Mouse (Mus musculus): ENCODE results near the gene Rsad2. TPM values are rescaled to one million over a fixed set of nuclear protein-coding genes. Genes with fewer than 3 reads are reported as not detected.

Rsad2 gene
- polyA plus RNA-seq, 1 experiment: not detected

DNA sequence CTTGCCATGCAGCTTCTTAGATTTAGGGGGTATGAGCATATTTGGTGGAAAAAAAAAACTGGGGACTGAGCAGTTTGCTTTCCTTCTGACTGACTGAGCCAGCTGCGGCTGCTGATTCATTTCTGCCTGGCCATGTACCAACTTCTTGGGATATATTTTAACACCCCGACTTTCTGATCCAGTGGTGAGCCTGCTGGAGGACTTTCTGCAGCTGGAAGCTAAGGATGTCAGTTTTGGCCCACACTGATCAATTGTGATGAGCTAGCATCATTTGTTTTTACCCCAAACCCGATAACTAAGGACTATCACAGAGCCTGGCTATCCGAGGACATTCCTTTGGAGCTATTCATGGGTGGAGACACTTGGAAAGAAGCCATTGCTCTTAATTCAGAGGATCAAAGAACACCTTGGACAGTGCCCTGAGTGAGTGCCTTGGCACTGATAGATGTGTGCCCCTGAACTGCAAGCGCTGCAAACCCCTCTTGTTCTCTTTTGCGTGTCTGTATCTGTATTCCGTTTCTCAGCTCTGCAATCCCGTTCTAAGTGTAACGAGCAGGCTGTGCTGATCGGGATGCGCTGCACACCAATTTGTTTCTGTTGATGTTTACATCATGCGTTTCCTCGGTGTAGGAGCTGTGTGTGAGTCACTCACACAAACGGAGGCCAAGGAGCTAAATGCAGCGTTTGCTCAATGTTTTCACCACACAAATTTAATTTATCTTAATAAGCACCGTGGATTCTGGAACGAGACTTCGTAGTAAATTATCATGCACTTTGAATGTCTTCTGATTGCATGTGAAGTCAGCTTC lies 22.1 kb upstream of the Rsad2 start:
- TF ChIP-seq CTCF (IDR thresholded peaks at IDR 0.05; ENCODE audit: control insufficient read depth, insufficient read depth, insufficient read length) (no peak), MYOD1 (IDR thresholded peaks at IDR 0.05; ENCODE audit: control insufficient read depth, insufficient read length, low read depth) (peak; percentile 55), USF1 (IDR thresholded peaks at IDR 0.05; ENCODE audit: low read depth) (no peak)
- no peaks in the 10 kb centered on the region for H3K79me3 ChIP-seq (ENCODE audit: low read depth)
- no peaks in the 10 kb centered on the region for H3K79me2 ChIP-seq (ENCODE audit: control insufficient read depth, insufficient read depth)
- no peaks in the 10 kb centered on the region for H3K27me3 ChIP-seq (ENCODE audit: control insufficient read depth, insufficient read depth, insufficient read length)
- no peaks in the 10 kb centered on the region for H3K36me3 ChIP-seq (ENCODE audit: control insufficient read depth, insufficient read depth)
- no peak overlapping the region for H3ac ChIP-seq (ENCODE audit: control insufficient read depth, insufficient read length, low read depth)
- H3K4me3 ChIP-seq (ENCODE audit: insufficient read depth, poor library complexity, severe bottlenecking): no peak overlapping the region

DNA sequence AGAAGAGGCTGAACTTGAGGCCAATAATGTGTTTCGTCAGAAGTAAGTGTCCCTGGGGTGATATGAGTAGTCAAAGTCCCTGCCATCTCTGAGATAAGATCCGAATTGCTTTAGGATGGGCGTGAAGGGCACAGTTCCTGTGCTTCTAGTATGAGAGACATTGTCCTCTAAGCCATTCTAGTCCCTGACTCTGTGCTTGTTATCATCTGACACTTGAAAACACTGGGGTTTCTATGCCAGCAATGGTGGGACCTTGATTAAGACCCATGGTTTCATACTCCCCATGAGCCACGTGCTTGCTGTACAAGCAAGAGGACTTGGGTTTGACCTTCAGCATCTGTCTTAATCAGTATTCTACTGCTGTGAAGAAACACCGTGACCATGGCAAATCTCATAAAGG lies 20.9 kb upstream of the Rsad2 start:
- no peaks in the 10 kb centered on the region for H3K79me3 ChIP-seq (ENCODE audit: low read depth)
- no peaks in the 10 kb centered on the region for H3K27me3 ChIP-seq (ENCODE audit: control insufficient read depth, insufficient read depth, insufficient read length)
- H3K36me3 ChIP-seq (ENCODE audit: control insufficient read depth, insufficient read depth): no peaks in the 10 kb centered on the region
- H3ac ChIP-seq (ENCODE audit: control insufficient read depth, insufficient read length, low read depth): no peak overlapping the region
- no peak overlapping the region for H3K4me3 ChIP-seq (ENCODE audit: insufficient read depth, poor library complexity, severe bottlenecking)
- TF ChIP-seq USF1 (IDR thresholded peaks at IDR 0.05; ENCODE audit: low read depth) (no peak), MYOG (IDR thresholded peaks at IDR 0.05; ENCODE audit: control insufficient read depth, extremely low read depth, insufficient read length) (no peak), FOSL1 (IDR thresholded peaks at IDR 0.05; ENCODE audit: insufficient read depth, low read length, poor library complexity, severe bottlenecking) (no peak), MAX (IDR thresholded peaks at IDR 0.05) (no peak), CTCF (IDR thresholded peaks at IDR 0.05; ENCODE audit: control insufficient read depth, insufficient read depth, insufficient read length) (no peak), CEBPB (IDR thresholded peaks at IDR 0.05; ENCODE audit: low read depth) (no peak)
- no peaks in the 10 kb centered on the region for H3K79me2 ChIP-seq (ENCODE audit: control insufficient read depth, insufficient read depth)

DNA sequence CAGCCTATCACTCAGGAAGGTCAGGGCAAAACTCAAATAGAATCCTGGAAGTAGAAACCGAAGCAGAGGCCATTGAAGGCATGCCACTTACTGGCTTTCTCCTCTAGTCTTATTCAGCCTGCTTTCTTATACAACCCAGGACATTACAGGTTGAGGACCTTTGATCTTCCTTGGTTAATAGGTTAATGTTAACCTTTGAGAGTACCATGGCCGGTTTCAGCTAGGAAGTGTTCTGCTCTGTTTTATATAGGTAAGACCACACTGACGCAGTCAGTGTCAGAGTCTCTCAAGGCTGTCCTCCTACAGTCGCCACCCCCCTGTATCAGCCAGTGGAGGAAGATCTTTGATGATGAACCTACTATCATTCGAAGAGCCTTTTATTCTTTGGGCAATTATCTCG lies 17.5 kb upstream of the Rsad2 start:
- no peak overlapping the region for H3ac ChIP-seq (ENCODE audit: control insufficient read depth, insufficient read length, low read depth)
- no peaks in the 10 kb centered on the region for H3K79me3 ChIP-seq (ENCODE audit: low read depth)
- no peak for TF ChIP-seq FOSL1 (IDR thresholded peaks at IDR 0.05; ENCODE audit: insufficient read depth, low read length, poor library complexity, severe bottlenecking)
- no peak for TF ChIP-seq MAX (IDR thresholded peaks at IDR 0.05)
- TF ChIP-seq CEBPB (IDR thresholded peaks at IDR 0.05; ENCODE audit: low read depth): no peak
- TF ChIP-seq CTCF (IDR thresholded peaks at IDR 0.05; ENCODE audit: control insufficient read depth, insufficient read depth, insufficient read length): no peak
- TF ChIP-seq MYOG (IDR thresholded peaks at IDR 0.05; ENCODE audit: control insufficient read depth, extremely low read depth, insufficient read length): no peak
- TF ChIP-seq USF1 (IDR thresholded peaks at IDR 0.05; ENCODE audit: low read depth): no peak
- TF ChIP-seq MYOD1 (IDR thresholded peaks at IDR 0.05; ENCODE audit: control insufficient read depth, insufficient read length, low read depth): no peak
- no peaks in the 10 kb centered on the region for H3K36me3 ChIP-seq (ENCODE audit: control insufficient read depth, insufficient read depth)
- no peaks in the 10 kb centered on the region for H3K79me2 ChIP-seq (ENCODE audit: control insufficient read depth, insufficient read depth)
- no peaks in the 10 kb centered on the region for H3K27me3 ChIP-seq (ENCODE audit: control insufficient read depth, insufficient read depth, insufficient read length)
- H3K4me3 ChIP-seq (ENCODE audit: insufficient read depth, poor library complexity, severe bottlenecking): no peak overlapping the region

DNA sequence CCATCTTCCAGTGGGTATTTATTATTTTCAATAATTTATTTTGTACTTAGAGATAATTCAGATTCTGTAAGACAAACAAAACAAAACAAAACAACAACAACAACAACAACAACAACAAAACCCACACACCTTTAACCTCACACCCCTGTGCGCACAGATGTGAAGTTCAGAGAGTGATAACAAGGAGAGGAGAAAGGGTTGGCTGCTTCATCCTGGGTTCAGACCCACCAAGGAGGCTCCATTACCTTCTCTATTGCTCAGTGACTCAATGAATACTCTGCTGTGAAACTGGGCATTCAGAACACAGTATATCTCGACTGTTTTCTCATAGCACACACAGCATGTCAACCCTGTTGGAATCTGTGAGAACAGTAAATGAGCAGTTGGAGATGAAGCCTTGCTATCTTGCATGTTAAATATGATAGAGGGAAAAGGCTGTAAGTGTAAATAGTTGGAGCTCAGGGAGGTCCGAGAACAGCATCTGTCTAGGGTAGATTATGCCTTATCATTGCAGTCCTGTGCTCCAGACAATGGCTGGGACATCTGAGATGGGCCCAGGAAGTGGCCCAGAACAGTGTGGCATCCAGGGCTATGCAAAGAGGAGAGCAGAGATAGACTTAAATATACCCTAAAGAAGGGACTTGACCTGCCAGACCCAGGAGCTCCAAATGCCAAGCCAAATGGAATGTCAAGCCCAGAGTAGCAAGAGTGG lies 16.7 kb upstream of the Rsad2 start:
- no peaks in the 10 kb centered on the region for H3K36me3 ChIP-seq (ENCODE audit: control insufficient read depth, insufficient read depth)
- H3ac ChIP-seq (ENCODE audit: control insufficient read depth, insufficient read length, low read depth): no peak overlapping the region
- no peaks in the 10 kb centered on the region for H3K79me2 ChIP-seq (ENCODE audit: control insufficient read depth, insufficient read depth)
- no peaks in the 10 kb centered on the region for H3K79me3 ChIP-seq (ENCODE audit: low read depth)
- TF ChIP-seq MYOG (IDR thresholded peaks at IDR 0.05; ENCODE audit: control insufficient read depth, extremely low read depth, insufficient read length) (no peak), USF1 (IDR thresholded peaks at IDR 0.05; ENCODE audit: low read depth) (no peak), FOSL1 (IDR thresholded peaks at IDR 0.05; ENCODE audit: insufficient read depth, low read length, poor library complexity, severe bottlenecking) (no peak), CEBPB (IDR thresholded peaks at IDR 0.05; ENCODE audit: low read depth) (no peak), CTCF (IDR thresholded peaks at IDR 0.05; ENCODE audit: control insufficient read depth, insufficient read depth, insufficient read length) (no peak)
- H3K27me3 ChIP-seq (ENCODE audit: control insufficient read depth, insufficient read depth, insufficient read length): no peaks in the 10 kb centered on the region
- H3K4me3 ChIP-seq (ENCODE audit: insufficient read depth, poor library complexity, severe bottlenecking): no peak overlapping the region

DNA sequence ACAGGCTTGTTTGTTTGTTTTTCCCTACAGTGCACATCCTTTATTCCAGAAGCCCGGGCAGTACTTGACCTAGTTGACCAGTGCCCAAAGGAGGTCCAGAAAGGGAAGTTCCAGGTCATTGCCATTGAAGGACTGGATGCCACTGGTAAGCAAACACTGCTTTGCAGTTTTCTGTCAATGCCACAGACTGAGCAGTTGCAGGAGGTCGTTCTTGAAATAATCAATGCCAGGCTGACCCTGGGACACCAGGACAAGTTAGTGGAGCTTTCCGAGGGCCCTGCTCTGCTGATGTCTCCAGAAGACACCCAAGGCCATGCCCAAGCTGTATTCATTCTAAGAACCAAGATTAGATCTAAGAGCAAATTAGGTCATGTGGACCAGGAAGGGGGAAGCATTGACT lies 15.1 kb upstream of the Rsad2 start:
- H3K27me3 ChIP-seq (ENCODE audit: control insufficient read depth, insufficient read depth, insufficient read length): no peaks in the 10 kb centered on the region
- H3K4me3 ChIP-seq (ENCODE audit: insufficient read depth, poor library complexity, severe bottlenecking): no peak overlapping the region
- no peak overlapping the region for H3ac ChIP-seq (ENCODE audit: control insufficient read depth, insufficient read length, low read depth)
- TF ChIP-seq MYOD1 (IDR thresholded peaks at IDR 0.05; ENCODE audit: control insufficient read depth, insufficient read length, low read depth) (no peak), CTCF (IDR thresholded peaks at IDR 0.05; ENCODE audit: control insufficient read depth, insufficient read depth, insufficient read length) (no peak), FOSL1 (IDR thresholded peaks at IDR 0.05; ENCODE audit: insufficient read depth, low read length, poor library complexity, severe bottlenecking) (no peak), MAX (IDR thresholded peaks at IDR 0.05) (no peak), USF1 (IDR thresholded peaks at IDR 0.05; ENCODE audit: low read depth) (no peak), CEBPB (IDR thresholded peaks at IDR 0.05; ENCODE audit: low read depth) (no peak), MYOG (IDR thresholded peaks at IDR 0.05; ENCODE audit: control insufficient read depth, extremely low read depth, insufficient read length) (no peak)
- no peaks in the 10 kb centered on the region for H3K79me3 ChIP-seq (ENCODE audit: low read depth)
- no peaks in the 10 kb centered on the region for H3K79me2 ChIP-seq (ENCODE audit: control insufficient read depth, insufficient read depth)
- no peaks in the 10 kb centered on the region for H3K36me3 ChIP-seq (ENCODE audit: control insufficient read depth, insufficient read depth)

Data from C2C12 (cell line).